Mouse (Mus musculus) CH12.LX (cell line): ENCODE measurements at regions not wholly inside any gene's neighbourhood (a gene's known extent, or its start where the extent isn't known, plus 50 kb on each side); places are given as distances from the start of the nearest gene placed in this dataset.

Experiments
- CHD1 ChIP-seq: IDR thresholded peaks from 2 replicates; pipeline ENCODE4 v1.6.1; 2012; ENCODE audit warnings: low read depth, low read length, improper control_type of control experiment, inconsistent platforms
- CTCF ChIP-seq, 2 experiments: IDR thresholded peaks in 1 of 2; conservative IDR thresholded peaks in 1 of 2; 2 replicates each; pipeline ENCODE4 v1.5.1; 2011 to 2012; ENCODE audit warnings: low read depth in 2 of 2, low read length in 2 of 2, improper control_type of control experiment in 1 of 2, inconsistent platforms in 1 of 2, mild to moderate bottlenecking in 1 of 2, moderate library complexity in 1 of 2
- EP300 ChIP-seq: IDR thresholded peaks from 2 replicates; pipeline ENCODE4 v1.6.1; 2011; ENCODE audit warnings: low read length, improper control_type of control experiment
- MAFK ChIP-seq: IDR thresholded peaks from 2 replicates; pipeline ENCODE4 v1.6.1; 2011; ENCODE audit warnings: low read length, improper control_type of control experiment; ENCODE audit not compliant: insufficient replicate concordance
- MEF2A ChIP-seq: IDR thresholded peaks from 2 replicates; pipeline ENCODE4 v1.6.1; 2014; ENCODE audit warnings: low read depth, mild to moderate bottlenecking, inconsistent platforms, low read length, improper control_type of control experiment, borderline replicate concordance
- POLR2A ChIP-seq: IDR thresholded peaks from 2 replicates; pipeline ENCODE4 v1.6.1; 2011; ENCODE audit warnings: low read depth, mild to moderate bottlenecking, improper control_type of control experiment, low read length
- SIN3A ChIP-seq: IDR thresholded peaks from 2 replicates; pipeline ENCODE4 v1.6.1; 2012; ENCODE audit warnings: low read length, improper control_type of control experiment, inconsistent platforms
- ZC3H11A ChIP-seq: IDR thresholded peaks from 2 replicates; pipeline ENCODE4 v1.6.1; 2012; ENCODE audit warnings: low read depth, mild to moderate bottlenecking, inconsistent platforms, low read length, improper control_type of control experiment

GRCm38 (mm10) chr7:136062658-136063057, 346.5 kb upstream of the Mki67 start:
- TF ChIP-seq CTCF (conservative IDR thresholded peaks at IDR 0.05 in 1 of 2, IDR thresholded peaks at IDR 0.05 in 1 of 2; ENCODE audit: low read depth in 2 of 2, low read length in 2 of 2) = no peak
- no peak for TF ChIP-seq ZC3H11A
- no peak for TF ChIP-seq SIN3A
- no peak for TF ChIP-seq CHD1
- TF ChIP-seq MAFK = no peak
- TF ChIP-seq MEF2A = no peak
- TF ChIP-seq POLR2A = no peak
- TF ChIP-seq EP300 = no peak
